Mouse (Mus musculus): Measurements from ENCODE around the gene Atf7ip. TPM values are rescaled to one million over a fixed set of nuclear protein-coding genes. Genes with fewer than 3 reads are reported as not detected.

The Atf7ip gene
- polyA plus RNA-seq, 1 experiment, result not detected

GRCm38 (mm10) chr6:136543164-136543563 lies 37.2 kb downstream of the Atf7ip start:
- Histone ChIP-seq H3K4me3 (ENCODE audit: insufficient read depth, low read depth, low read length) (no peak overlapping the region), H3K4me1 (ENCODE audit: control insufficient read depth, insufficient read depth, low read length) (peaks cover 9% of the 10 kb centered on the region; the same call in 1 of the 2 replicates), H3K27ac (ENCODE audit: insufficient read depth, low read depth, low read length) (peak overlapping the region; percentile 0; the same call in 1 of the 2 replicates)
- WGBS, result 5% methylated on average over 6 of the region's 6 CpGs
- TF ChIP-seq POLR2A (IDR thresholded peaks at IDR 0.05; ENCODE audit: insufficient read depth, low read depth, low read length), result no peak
- no peak for TF ChIP-seq CTCF (IDR thresholded peaks at IDR 0.05; ENCODE audit: insufficient read depth, low read depth, low read length)

GRCm38 (mm10) chr6:136545284-136545870 lies 39.4 kb downstream of the Atf7ip start:
- Histone ChIP-seq H3K27ac (ENCODE audit: insufficient read depth, low read depth, low read length) (0 out of 2 replicates have a peak overlapping the region, but pooled peaks have one; percentile 32), H3K4me3 (ENCODE audit: insufficient read depth, low read depth, low read length) (no peak overlapping the region), H3K4me1 (ENCODE audit: control insufficient read depth, insufficient read depth, low read length) (peaks cover 9% of the 10 kb centered on the region; the same call in 1 of the 2 replicates)
- 80% methylated on average over 11 of the region's 11 CpGs for WGBS
- no peak for TF ChIP-seq CTCF (IDR thresholded peaks at IDR 0.05; ENCODE audit: insufficient read depth, low read depth, low read length)
- TF ChIP-seq POLR2A (IDR thresholded peaks at IDR 0.05; ENCODE audit: insufficient read depth, low read depth, low read length), result no peak

- WGBS, result 79% methylated on average over 2 of the region's 2 CpGs
- H3K4me3 ChIP-seq (ENCODE audit: insufficient read depth, low read depth, low read length), result no peak overlapping the region
- TF ChIP-seq CTCF (IDR thresholded peaks at IDR 0.05; ENCODE audit: insufficient read depth, low read depth, low read length) (no peak), POLR2A (IDR thresholded peaks at IDR 0.05; ENCODE audit: insufficient read depth, low read depth, low read length) (no peak)
- H3K4me1 ChIP-seq (ENCODE audit: control insufficient read depth, insufficient read depth, low read length), result peaks cover 9% of the 10 kb centered on the region; the same call in 1 of the 2 replicates
- no peak overlapping the region for H3K27ac ChIP-seq (ENCODE audit: insufficient read depth, low read depth, low read length)
Measured at GRCm38 (mm10) chr6:136546286-136546685, 40.3 kb downstream of the Atf7ip start.

GRCm38 (mm10) chr6:136546987-136547386 lies 41.0 kb downstream of the Atf7ip start:
- 41% methylated on average over 7 of the region's 7 CpGs for WGBS
- H3K4me3 ChIP-seq (ENCODE audit: insufficient read depth, low read depth, low read length), result no peak overlapping the region
- TF ChIP-seq CTCF (IDR thresholded peaks at IDR 0.05; ENCODE audit: insufficient read depth, low read depth, low read length) (no peak), POLR2A (IDR thresholded peaks at IDR 0.05; ENCODE audit: insufficient read depth, low read depth, low read length) (no peak)
- peaks cover 6% of the 10 kb centered on the region; the same call in 1 of the 2 replicates for H3K4me1 ChIP-seq (ENCODE audit: control insufficient read depth, insufficient read depth, low read length)
- H3K27ac ChIP-seq (ENCODE audit: insufficient read depth, low read depth, low read length), result peak overlapping the region; percentile 69

- Histone ChIP-seq H3K27ac (ENCODE audit: insufficient read depth, low read depth, low read length) (peak overlapping the region; percentile 97), H3K4me3 (ENCODE audit: insufficient read depth, low read depth, low read length) (no peak overlapping the region), H3K4me1 (ENCODE audit: control insufficient read depth, insufficient read depth, low read length) (peaks cover 5% of the 10 kb centered on the region; the same call in 1 of the 2 replicates)
- 19% methylated on average over 6 of the region's 6 CpGs for WGBS
- TF ChIP-seq CTCF (IDR thresholded peaks at IDR 0.05; ENCODE audit: insufficient read depth, low read depth, low read length), result no peak
- TF ChIP-seq POLR2A (IDR thresholded peaks at IDR 0.05; ENCODE audit: insufficient read depth, low read depth, low read length), result no peak
Measured at GRCm38 (mm10) chr6:136548041-136548770, 42.2 kb downstream of the Atf7ip start.

GRCm38 (mm10) chr6:136548796-136549195 lies 42.8 kb downstream of the Atf7ip start:
- H3K4me1 ChIP-seq (ENCODE audit: control insufficient read depth, insufficient read depth, low read length), result peaks cover 4% of the 10 kb centered on the region; the same call in 1 of the 2 replicates
- 27% methylated on average over 6 of the region's 6 CpGs for WGBS
- peak overlapping the region; percentile 91 for H3K27ac ChIP-seq (ENCODE audit: insufficient read depth, low read depth, low read length)
- H3K4me3 ChIP-seq (ENCODE audit: insufficient read depth, low read depth, low read length), result no peak overlapping the region
- no peak for TF ChIP-seq POLR2A (IDR thresholded peaks at IDR 0.05; ENCODE audit: insufficient read depth, low read depth, low read length)
- TF ChIP-seq CTCF (IDR thresholded peaks at IDR 0.05; ENCODE audit: insufficient read depth, low read depth, low read length), result no peak

GRCm38 (mm10) chr6:136549606-136550005 lies 43.6 kb downstream of the Atf7ip start:
- 56% methylated on average over 3 of the region's 3 CpGs for WGBS
- peaks cover 4% of the 10 kb centered on the region; the same call in 1 of the 2 replicates for H3K4me1 ChIP-seq (ENCODE audit: control insufficient read depth, insufficient read depth, low read length)
- no peak overlapping the region for H3K4me3 ChIP-seq (ENCODE audit: insufficient read depth, low read depth, low read length)
- TF ChIP-seq CTCF (IDR thresholded peaks at IDR 0.05; ENCODE audit: insufficient read depth, low read depth, low read length) (no peak), POLR2A (IDR thresholded peaks at IDR 0.05; ENCODE audit: insufficient read depth, low read depth, low read length) (no peak)
- H3K27ac ChIP-seq (ENCODE audit: insufficient read depth, low read depth, low read length), result peak overlapping the region; percentile 37; the same call in 1 of the 2 replicates

GRCm38 (mm10) chr6:136550596-136551304 lies 44.8 kb downstream of the Atf7ip start:
- Histone ChIP-seq H3K4me3 (ENCODE audit: insufficient read depth, low read depth, low read length) (no peak overlapping the region), H3K27ac (ENCODE audit: insufficient read depth, low read depth, low read length) (peak overlapping the region; percentile 80), H3K4me1 (ENCODE audit: control insufficient read depth, insufficient read depth, low read length) (peaks cover 6% of the 10 kb centered on the region)
- WGBS, result 26% methylated on average over 7 of the region's 7 CpGs
- TF ChIP-seq POLR2A (IDR thresholded peaks at IDR 0.05; ENCODE audit: insufficient read depth, low read depth, low read length) (no peak), CTCF (IDR thresholded peaks at IDR 0.05; ENCODE audit: insufficient read depth, low read depth, low read length) (no peak)
